ENCODE assay signal across 16 mouse cellular contexts in the genomic region with DNA sequence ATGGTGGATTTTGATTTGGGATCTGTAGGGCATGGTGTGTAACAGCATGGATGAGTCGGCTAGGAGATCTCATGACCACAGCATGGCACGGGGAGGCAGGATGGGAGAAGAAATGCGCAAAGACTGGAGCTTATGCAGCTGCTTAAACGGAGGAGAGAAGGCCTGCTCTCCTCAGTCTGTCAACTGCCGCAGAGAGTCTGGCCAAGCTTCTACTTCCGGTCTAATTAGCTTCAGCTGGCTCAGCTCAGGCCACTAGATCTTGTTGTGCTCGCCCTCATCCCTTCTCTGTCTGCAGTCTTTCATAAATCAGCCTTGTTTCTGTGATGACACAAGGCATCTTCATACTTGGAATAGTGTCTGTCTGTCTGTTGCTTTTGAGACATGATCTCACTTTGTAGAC.
DNase-seq lines count a peak whose midpoint lies in the region; ATAC-seq and TF ChIP-seq lines count a peak whose summit lies in the region.
"Had no signal": no experiment of that assay in that cellular context is flagged by ENCODE, and none has a peak within 500 bp of the region (broad histone marks: within the 10 kb centered on the region; RNA-seq: fewer than 3 reads in every experiment).

No protein-coding gene starts in this region.

- WGBS in heart, embryonic 11.5 days (ENCODE audit: insufficient replicate concordance) = 63% methylated on average over 7 of the region's 7 CpGs
- 67% methylated on average over 7 of the region's 7 CpGs for WGBS in kidney, postnatal 0 days
- WGBS in embryonic facial prominence, embryonic 10.5 days = 55% methylated on average over 7 of the region's 7 CpGs

- peaks cover 11% of the 10 kb centered on the region for H3K4me1 ChIP-seq in heart, embryonic 11.5 days (ENCODE audit: control insufficient read depth, insufficient read depth, low read length)
- H3K4me1 ChIP-seq in kidney, postnatal 0 days (replicated peaks; ENCODE audit: insufficient read depth, low read length) = no peaks in the 10 kb centered on the region
- H3K4me1 ChIP-seq in embryonic facial prominence, embryonic 10.5 days = peaks cover 27% of the 10 kb centered on the region
- H3K4me1 ChIP-seq: forebrain, embryonic 13.5 days had no signal

- H3K27me3 ChIP-seq in heart, embryonic 11.5 days (ENCODE audit: control insufficient read depth, insufficient read depth, low read length) = peaks cover 7% of the 10 kb centered on the region; the same call in 1 of the 2 replicates
- H3K27me3 ChIP-seq in kidney, postnatal 0 days (ENCODE audit: insufficient read depth, low read length) = no peaks in the 10 kb centered on the region
- H3K27me3 ChIP-seq in embryonic facial prominence, embryonic 10.5 days (replicated peaks; ENCODE audit: low read depth, poor library complexity, severe bottlenecking) = peaks cover 23% of the 10 kb centered on the region

- no peak for ATAC-seq in heart, embryonic 11.5 days (replicated peaks; ENCODE audit: insufficient number of reproducible peaks, low FRiP score, low TSS enrichment)
- ATAC-seq in kidney, postnatal 0 days (replicated peaks; ENCODE audit: low FRiP score, low read depth) = no peak
- ATAC-seq in megakaryocyte-erythroid progenitor cell, adult 5-6 weeks (replicated peaks; ENCODE audit: low FRiP score, low TSS enrichment, poor library complexity, severe bottlenecking) = no peak
- ATAC-seq: forebrain, embryonic 13.5 days; intestine, embryonic 16.5 days had no signal

- peak; percentile 28 to 44 for DNase-seq in heart, adult 18-20 months
- DNase-seq in kidney, postnatal 0 days (ENCODE audit: low spot score) = peak; percentile 58
- DNase-seq in kidney, adult 9 months = no peak
- no peak for DNase-seq in embryonic facial prominence, embryonic 10.5 days (ENCODE audit: low spot score)
- DNase-seq in kidney, postnatal 4 days = peak; percentile 48 to 63
- DNase-seq in gastrocnemius, adult 18-20 months (ENCODE audit: low spot score) = no peak
- DNase-seq: cerebellum, adult 8-10 months; gastrocnemius, postnatal 36 days; midbrain, embryonic 14.5 days; thymus, postnatal 25 days had no signal

- H3K4me2 ChIP-seq in heart, embryonic 11.5 days = no peak overlapping the region
- H3K4me2 ChIP-seq in kidney, postnatal 0 days (ENCODE audit: low read length) = no peak overlapping the region
- H3K4me2 ChIP-seq: forebrain, embryonic 13.5 days; hindbrain, embryonic 14.5 days; liver, embryonic 11.5 days had no signal

- H3K4me3 ChIP-seq in heart, embryonic 11.5 days (ENCODE audit: low read depth, low read length) = no peak overlapping the region
- no peak overlapping the region for H3K4me3 ChIP-seq in kidney, postnatal 0 days (replicated peaks; ENCODE audit: low read depth, low read length)
- H3K4me3 ChIP-seq in embryonic facial prominence, embryonic 10.5 days = no peak overlapping the region
- H3K4me3 ChIP-seq: forebrain, embryonic 13.5 days had no signal

- TF ChIP-seq CTCF in kidney, postnatal 0 days (IDR thresholded peaks at IDR 0.05; ENCODE audit: low read depth) = no peak

- no peaks in the 10 kb centered on the region for H3K9me3 ChIP-seq in heart, embryonic 11.5 days (replicated peaks; ENCODE audit: control insufficient read depth, low read length)
- no peaks in the 10 kb centered on the region for H3K9me3 ChIP-seq in kidney, postnatal 0 days (replicated peaks; ENCODE audit: low read length)
- H3K9me3 ChIP-seq in embryonic facial prominence, embryonic 10.5 days = no peaks in the 10 kb centered on the region
- H3K9me3 ChIP-seq: forebrain, embryonic 13.5 days had no signal

- H3K9ac ChIP-seq in heart, embryonic 11.5 days (ENCODE audit: low read depth, low read length) = no peak overlapping the region
- no peak overlapping the region for H3K9ac ChIP-seq in kidney, postnatal 0 days (ENCODE audit: low read depth, low read length)
- H3K9ac ChIP-seq: forebrain, embryonic 13.5 days; hindbrain, embryonic 14.5 days had no signal

- no peaks in the 10 kb centered on the region for H3K36me3 ChIP-seq in heart, embryonic 11.5 days (ENCODE audit: control insufficient read depth, insufficient read depth, low read length)
- no peaks in the 10 kb centered on the region for H3K36me3 ChIP-seq in kidney, postnatal 0 days (ENCODE audit: insufficient read depth, low read length)
- no peaks in the 10 kb centered on the region for H3K36me3 ChIP-seq in embryonic facial prominence, embryonic 10.5 days (replicated peaks)

- H3K27ac ChIP-seq in heart, embryonic 11.5 days (ENCODE audit: low read depth, low read length) = no peak overlapping the region
- H3K27ac ChIP-seq in kidney, postnatal 0 days = no peak overlapping the region
- peak overlapping the region; percentile 75 for H3K27ac ChIP-seq in embryonic facial prominence, embryonic 10.5 days (replicated peaks)
- H3K27ac ChIP-seq: forebrain, embryonic 13.5 days; hindbrain, embryonic 14.5 days had no signal

Comparison
In these comparisons a context has a peak if more than half of its experiments do, and no peak if none do; other contexts are left out.
1. DNase-seq: peak in heart, adult 18-20 months (2 of 2), kidney, postnatal 0 days (single experiment) and kidney, postnatal 4 days (2 of 2); none in kidney, adult 9 months (single experiment), embryonic facial prominence, embryonic 10.5 days (single experiment) and gastrocnemius, adult 18-20 months (single experiment).